Mouse (Mus musculus): Measurements from ENCODE around the gene Dag1.

GRCm38 (mm10) chr9:108296453-108297355 is 32.9 kb upstream of the Dag1 start, which contains the start of gene Amt:
- TF ChIP-seq CTCF (IDR thresholded peaks at IDR 0.05; ENCODE audit: extremely low read depth, insufficient read depth, low read length): no peak
- peak; percentile 34; the same call in 1 of the 2 replicates for TF ChIP-seq POLR2A (IDR thresholded peaks at IDR 0.05; ENCODE audit: extremely low read depth, insufficient read depth, low read length)
